Mouse (Mus musculus) adrenal gland, adult 8-10 months (tissue): ENCODE results near the gene Hacd4. TPM values are rescaled to one million over a fixed set of nuclear protein-coding genes. Genes with fewer than 3 reads are reported as not detected.
A peak's percentile ranks its signal among the peaks of the same experiment; 100 is the strongest.

ENCODE experiments used
- DNase-seq: peaks from one replicate; pipeline ENCODE4 v3.0.0; 2022
- total RNA-seq, 4 experiments: library from RNA; stranded (reverse); gene quantifications; 2 replicates each; pipeline ENCODE4 v1.2.4; 2022

Hacd4 gene
- total RNA-seq: 1 to 10 TPM; 3.3 to 6.9 (median 5.0) TPM

- peak; percentile 64 for DNase-seq
Observed at GRCm38 (mm10) chr4:88438326-88438989, at the start of gene Hacd4. Gene Hacd4, minus strand, starts transcription at chr4:88438928.

GRCm38 (mm10) chr4:88488107-88488506 is 49.4 kb upstream of the Hacd4 start:
- no peak for DNase-seq

GRCm38 (mm10) chr4:88480130-88480529 is 41.4 kb upstream of the Hacd4 start:
- no peak for DNase-seq

GRCm38 (mm10) chr4:88478809-88479186 is 40.1 kb upstream of the Hacd4 start:
- DNase-seq: no peak

GRCm38 (mm10) chr4:88478177-88478808 is 39.6 kb upstream of the Hacd4 start:
- no peak for DNase-seq

- no peak for DNase-seq
Observed at GRCm38 (mm10) chr4:88476511-88477210, 37.9 kb upstream of the Hacd4 start.

GRCm38 (mm10) chr4:88476084-88476483 is 37.4 kb upstream of the Hacd4 start:
- no peak for DNase-seq

- DNase-seq: no peak
Observed at GRCm38 (mm10) chr4:88471528-88471927, 32.8 kb upstream of the Hacd4 start.

GRCm38 (mm10) chr4:88464574-88464973 is 25.8 kb upstream of the Hacd4 start:
- DNase-seq: no peak

- no peak for DNase-seq
Observed at GRCm38 (mm10) chr4:88462981-88463646, 24.4 kb upstream of the Hacd4 start.

GRCm38 (mm10) chr4:88462501-88462900 is 23.8 kb upstream of the Hacd4 start:
- DNase-seq: no peak

GRCm38 (mm10) chr4:88461315-88461714 is 22.6 kb upstream of the Hacd4 start:
- no peak for DNase-seq

GRCm38 (mm10) chr4:88458673-88459072 is 19.9 kb upstream of the Hacd4 start:
- DNase-seq: no peak

GRCm38 (mm10) chr4:88458093-88458492 is 19.4 kb upstream of the Hacd4 start:
- DNase-seq: no peak

- no peak for DNase-seq
Observed at GRCm38 (mm10) chr4:88450087-88450765, 11.5 kb upstream of the Hacd4 start.

GRCm38 (mm10) chr4:88448976-88449375 is 10.2 kb upstream of the Hacd4 start:
- DNase-seq: no peak

- DNase-seq: no peak
Observed at GRCm38 (mm10) chr4:88440814-88441213, 2.1 kb upstream of the Hacd4 start.

- peak; percentile 11 for DNase-seq
Observed at GRCm38 (mm10) chr4:88439669-88440123, 968 bp upstream of the Hacd4 start.

GRCm38 (mm10) chr4:88438990-88439329 is 232 bp upstream of the Hacd4 start:
- no peak for DNase-seq

- DNase-seq: no peak
Observed at GRCm38 (mm10) chr4:88437917-88438316, 811 bp downstream of the Hacd4 start.

GRCm38 (mm10) chr4:88437166-88437565 is 1.6 kb downstream of the Hacd4 start:
- no peak for DNase-seq

- DNase-seq: no peak
Observed at GRCm38 (mm10) chr4:88436593-88437165, 2.0 kb downstream of the Hacd4 start.
